Mouse (Mus musculus) liver, adult 2 months (tissue): ENCODE results near the gene Eps8l2. TPM values are rescaled to one million over a fixed set of nuclear protein-coding genes. Genes with fewer than 3 reads are reported as not detected.
A peak's percentile ranks its signal among the peaks of the same experiment; 100 is the strongest.

ENCODE experiments used
- DNase-seq: peaks from one replicate; pipeline ENCODE4 v3.0.0-alpha.2; 2011; ENCODE audit warnings: low read depth, low spot score; ENCODE audit errors: extremely low read depth
- H3K27ac ChIP-seq: fragments of 200-500 bp; replicated peaks from 2 replicates; pipeline ENCODE4 v1.5.1; 2012; ENCODE audit warnings: low read depth, mild to moderate bottlenecking, control low read depth, inconsistent platforms, low read length; ENCODE audit not compliant: insufficient read depth
- H3K27me3 ChIP-seq: fragments of 200-500 bp; 2 replicates; pipeline ENCODE4 v1.6.1; 2012; ENCODE audit warnings: mild to moderate bottlenecking, moderate library complexity, low read length, inconsistent platforms; ENCODE audit not compliant: control insufficient read depth, insufficient read depth
- H3K36me3 ChIP-seq: fragments of 200-500 bp; 2 replicates; pipeline ENCODE4 v1.6.1; 2012; ENCODE audit warnings: low read length, inconsistent platforms; ENCODE audit not compliant: control insufficient read depth, insufficient read depth
- H3K4me1 ChIP-seq: fragments of 200-500 bp; 2 replicates; pipeline ENCODE4 v1.6.1; 2011; ENCODE audit warnings: low read length; ENCODE audit not compliant: control insufficient read depth, insufficient read depth
- H3K4me3 ChIP-seq: fragments of 200-500 bp; 2 replicates; pipeline ENCODE4 v1.5.1; 2011; ENCODE audit warnings: low read depth, mild to moderate bottlenecking, control low read depth, low read length, moderate library complexity; ENCODE audit not compliant: insufficient read depth
- H3K79me2 ChIP-seq: fragments of 200-500 bp; 2 replicates; pipeline ENCODE4 v1.6.1; 2012; ENCODE audit warnings: inconsistent platforms, mild to moderate bottlenecking, low read length, moderate library complexity; ENCODE audit not compliant: control insufficient read depth, insufficient read depth
- H3K9ac ChIP-seq: fragments of 200-500 bp; 2 replicates; pipeline ENCODE4 v1.6.1; 2012; ENCODE audit warnings: low read depth, mild to moderate bottlenecking, control low read depth, inconsistent platforms, low read length
- CTCF ChIP-seq: fragments of 200-500 bp; IDR thresholded peaks from 2 replicates; pipeline ENCODE4 v1.5.1; 2011; ENCODE audit warnings: low read depth, low read length, control low read depth
- POLR2A ChIP-seq: fragments of 200-500 bp; IDR thresholded peaks from 2 replicates; pipeline ENCODE4 v1.6.1; 2011; ENCODE audit warnings: low read length, control low read depth; ENCODE audit not compliant: insufficient read depth; ENCODE audit errors: extremely low read depth
- WGBS: fragments of 180-500 bp; shearing (Covaris S2); methylation state at CpG from one replicate; pipeline ENCODE4 v1.1.7; 2018; 5-methylcytosine and 5-hydroxymethylcytosine counted together
- polyA plus RNA-seq: library from polyadenylated mRNA; depleted of rRNA; stranded (reverse); fragments of >200 nt; gene quantifications from 2 replicates; pipeline ENCODE4 v1.2.3, GENCODE M21; 2012
- total RNA-seq: library from RNA; depleted of rRNA; stranded (reverse); fragments of >200 nt; gene quantifications from 2 replicates; pipeline ENCODE4 v1.2.3, GENCODE M21; 2014

The Eps8l2 gene
- total and polyA plus RNA-seq, 2 experiments = 17.4 to 117 TPM

GRCm38 (mm10) chr7:141315076-141315475, 23.6 kb upstream of the Eps8l2 start:
- Histone ChIP-seq H3K4me3 (no peak overlapping the region), H3K4me1 (no peaks in the 10 kb centered on the region), H3K9ac (no peak overlapping the region), H3K27me3 (no peaks in the 10 kb centered on the region), H3K79me2 (no peaks in the 10 kb centered on the region), H3K36me3 (peaks cover 42% of the 10 kb centered on the region), H3K27ac (no peak overlapping the region)
- 90% methylated on average over 8 of the region's 8 CpGs for WGBS
- no peak for DNase-seq
- TF ChIP-seq POLR2A (no peak), CTCF (no peak)

- Histone ChIP-seq H3K9ac (no peak overlapping the region), H3K4me1 (no peaks in the 10 kb centered on the region), H3K4me3 (no peak overlapping the region), H3K79me2 (no peaks in the 10 kb centered on the region), H3K27ac (no peak overlapping the region), H3K36me3 (peaks cover 41% of the 10 kb centered on the region), H3K27me3 (no peaks in the 10 kb centered on the region)
- peak; percentile 96 for DNase-seq
- no peak for TF ChIP-seq POLR2A
- peak; percentile 86 for TF ChIP-seq CTCF
- 53% methylated on average over 5 of the region's 5 CpGs for WGBS
Measured at GRCm38 (mm10) chr7:141315974-141316373, 22.7 kb upstream of the Eps8l2 start.

- DNase-seq = no peak
- Histone ChIP-seq H3K36me3 (peaks cover 38% of the 10 kb centered on the region), H3K27ac (no peak overlapping the region)
Measured at GRCm38 (mm10) chr7:141317619-141318132, 21.0 kb upstream of the Eps8l2 start.

GRCm38 (mm10) chr7:141319446-141319845, 19.2 kb upstream of the Eps8l2 start:
- no peak for DNase-seq
- 93% methylated on average over 2 of the region's 2 CpGs for WGBS
- Histone ChIP-seq H3K36me3 (peaks cover 30% of the 10 kb centered on the region), H3K4me1 (no peaks in the 10 kb centered on the region), H3K9ac (no peak overlapping the region), H3K27me3 (no peaks in the 10 kb centered on the region), H3K27ac (no peak overlapping the region), H3K79me2 (no peaks in the 10 kb centered on the region), H3K4me3 (no peak overlapping the region)
- TF ChIP-seq POLR2A (no peak), CTCF (no peak)

More at GRCm38 (mm10) chr7:141317619-141318132, 21.0 kb upstream of the Eps8l2 start:
- 16% methylated on average over 1 of the region's 1 CpGs for WGBS
- Histone ChIP-seq H3K4me3 (no peak overlapping the region), H3K9ac (no peak overlapping the region), H3K4me1 (no peaks in the 10 kb centered on the region), H3K27me3 (no peaks in the 10 kb centered on the region), H3K79me2 (no peaks in the 10 kb centered on the region)
- TF ChIP-seq CTCF = no peak
- TF ChIP-seq POLR2A = no peak

- TF ChIP-seq POLR2A (no peak), CTCF (no peak)
- Histone ChIP-seq H3K79me2 (peaks cover 14% of the 10 kb centered on the region), H3K4me1 (peaks cover 12% of the 10 kb centered on the region), H3K36me3 (peaks cover 16% of the 10 kb centered on the region), H3K27ac (no peak overlapping the region), H3K27me3 (no peaks in the 10 kb centered on the region), H3K4me3 (no peak overlapping the region), H3K9ac (no peak overlapping the region)
- DNase-seq = peak; percentile 72
- 19% methylated on average over 1 of the region's 1 CpGs for WGBS
Measured at GRCm38 (mm10) chr7:141324686-141325085, 14.0 kb upstream of the Eps8l2 start.
